Mouse (Mus musculus): Measurements from ENCODE around the gene Klk1b5. TPM values are rescaled to one million over a fixed set of nuclear protein-coding genes. Genes with fewer than 3 reads are reported as not detected.
"Not testable (repeated sequence)": the region's sequence is repeated elsewhere in the genome, so short reads cannot be mapped to it uniquely, and the experiment has no call there.

The Klk1b5 gene
- total RNA-seq (2021) = not detected
- long read RNA-seq, experiment 1 = 0 reads
- long read RNA-seq, experiment 2 = 0 reads

- DNase-seq (ENCODE audit: low spot score in 2 of 2) = no peak
Observed at GRCm38 (mm10) chr7:44215645-44216044, at the start of gene Klk1b5. Gene Klk1b5, plus strand, starts transcription at chr7:44215945.

GRCm38 (mm10) chr7:44179299-44180045 is 36.3 kb upstream of the Klk1b5 start:
- no peak for DNase-seq (ENCODE audit: low spot score in 2 of 2)

- not testable (repeated sequence) for DNase-seq (ENCODE audit: low spot score in 2 of 2)
Observed at GRCm38 (mm10) chr7:44186516-44186915, 29.2 kb upstream of the Klk1b5 start.

GRCm38 (mm10) chr7:44187936-44188335 is 27.8 kb upstream of the Klk1b5 start, which contains the start of gene Klk1b24:
Gene Klk1b24, plus strand, starts transcription at chr7:44188236.
- not testable (repeated sequence) for DNase-seq (ENCODE audit: low spot score in 2 of 2)

- not testable (repeated sequence) for DNase-seq (ENCODE audit: low spot score in 2 of 2)
Observed at GRCm38 (mm10) chr7:44193466-44193865, 22.3 kb upstream of the Klk1b5 start.

- DNase-seq (ENCODE audit: low spot score in 2 of 2) = no peak
Observed at GRCm38 (mm10) chr7:44197891-44198290, 17.9 kb upstream of the Klk1b5 start, which contains the start of gene Klk1b3. Gene Klk1b3, plus strand, starts transcription at chr7:44198191.

GRCm38 (mm10) chr7:44207135-44207534 is 8.6 kb upstream of the Klk1b5 start, which contains the start of gene Klk1b4:
Gene Klk1b4, plus strand, starts transcription at chr7:44207435.
- not testable (repeated sequence) for DNase-seq (ENCODE audit: low spot score in 2 of 2)

- no peak for DNase-seq (ENCODE audit: low spot score in 2 of 2)
Observed at GRCm38 (mm10) chr7:44208307-44208706, 7.4 kb upstream of the Klk1b5 start.

GRCm38 (mm10) chr7:44221601-44222000 is 5.9 kb downstream of the Klk1b5 start:
- DNase-seq (ENCODE audit: low spot score in 2 of 2) = not testable (repeated sequence)

- DNase-seq (ENCODE audit: low spot score in 2 of 2) = not testable (repeated sequence)
Observed at GRCm38 (mm10) chr7:44222335-44222734, 6.6 kb downstream of the Klk1b5 start.

- no peak for DNase-seq (ENCODE audit: low spot score in 2 of 2)
Observed at GRCm38 (mm10) chr7:44225076-44225475, 9.3 kb downstream of the Klk1b5 start, which contains the start of gene Klk1. Gene Klk1, plus strand, starts transcription at chr7:44225360.

- DNase-seq (ENCODE audit: low spot score in 2 of 2) = no peak
Observed at GRCm38 (mm10) chr7:44235909-44236308, 20.2 kb downstream of the Klk1b5 start, which contains the start of gene Gm36864. Gene Gm36864, plus strand, starts transcription at chr7:44236177.

GRCm38 (mm10) chr7:44239913-44240312 is 24.2 kb downstream of the Klk1b5 start:
- DNase-seq (ENCODE audit: low spot score in 2 of 2) = no peak

GRCm38 (mm10) chr7:44240712-44241111 is 25.0 kb downstream of the Klk1b5 start:
- no peak for DNase-seq (ENCODE audit: low spot score in 2 of 2)

GRCm38 (mm10) chr7:44241163-44241562 is 25.4 kb downstream of the Klk1b5 start:
- no peak for DNase-seq (ENCODE audit: low spot score in 2 of 2)

GRCm38 (mm10) chr7:44244080-44244479 is 28.3 kb downstream of the Klk1b5 start:
- DNase-seq (ENCODE audit: low spot score in 2 of 2) = no peak

- DNase-seq (ENCODE audit: low spot score in 2 of 2) = peak; percentile 93 to 96
Observed at GRCm38 (mm10) chr7:44246055-44246983, 30.6 kb downstream of the Klk1b5 start, which contains the start of the genes 1700028J19Rik and 2410002F23Rik. Gene 1700028J19Rik, minus strand, starts transcription at chr7:44246695. Gene 2410002F23Rik, plus strand, starts transcription at chr7:44246722.

GRCm38 (mm10) chr7:44246984-44247470 is 31.3 kb downstream of the Klk1b5 start:
- peak in 1 of 2 experiments; percentile 57 for DNase-seq (ENCODE audit: low spot score in 2 of 2)

GRCm38 (mm10) chr7:44247971-44248370 is 32.2 kb downstream of the Klk1b5 start:
- no peak for DNase-seq (ENCODE audit: low spot score in 2 of 2)

GRCm38 (mm10) chr7:44249248-44249647 is 33.5 kb downstream of the Klk1b5 start:
- DNase-seq (ENCODE audit: low spot score in 2 of 2) = no peak

GRCm38 (mm10) chr7:44250732-44251275 is 35.1 kb downstream of the Klk1b5 start:
- not testable (repeated sequence) for DNase-seq (ENCODE audit: low spot score in 2 of 2)
